In genomic region chr15:21393080-21393479, GRCm38 (mm10) we compare ENCODE assay signal across 27 mouse cellular contexts.
"Had no signal": no experiment of that assay in that cellular context is flagged by ENCODE, and none has a peak within 500 bp of the region (broad histone marks: within the 10 kb centered on the region; RNA-seq: fewer than 3 reads in every experiment).

No protein-coding gene starts in this region.

- H3K27me3 ChIP-seq: heart, embryonic 12.5 days; hindbrain, embryonic 13.5 days; intestine, embryonic 15.5 days; limb, embryonic 12.5 days; liver, embryonic 13.5 days; liver, embryonic 15.5 days had no signal

- H3K9me3 ChIP-seq: heart, embryonic 10.5 days; heart, embryonic 12.5 days; hindbrain, embryonic 10.5 days; hindbrain, embryonic 13.5 days; intestine, embryonic 15.5 days; limb, embryonic 10.5 days; limb, embryonic 12.5 days; liver, embryonic 13.5 days; liver, embryonic 15.5 days had no signal

- H3K9ac ChIP-seq: heart, embryonic 12.5 days; hindbrain, embryonic 13.5 days; intestine, embryonic 15.5 days; limb, embryonic 12.5 days; liver, embryonic 13.5 days; liver, embryonic 15.5 days had no signal

- H3K4me1 ChIP-seq: heart, embryonic 10.5 days; heart, embryonic 12.5 days; hindbrain, embryonic 13.5 days; intestine, embryonic 15.5 days; limb, embryonic 12.5 days; liver, embryonic 13.5 days; liver, embryonic 15.5 days had no signal

- H3K4me2 ChIP-seq: heart, embryonic 12.5 days; hindbrain, embryonic 13.5 days; intestine, embryonic 15.5 days; limb, embryonic 12.5 days; liver, embryonic 11.5 days; liver, embryonic 13.5 days; liver, embryonic 15.5 days had no signal

- H3K27ac ChIP-seq: gastrocnemius, adult 2 months; heart, embryonic 10.5 days; hindbrain, embryonic 10.5 days; hindbrain, embryonic 13.5 days; intestine, embryonic 15.5 days; layer of hippocampus, adult 2 months; left cerebral cortex, adult 2 months; limb, embryonic 10.5 days; limb, embryonic 12.5 days; liver, embryonic 13.5 days; liver, embryonic 15.5 days had no signal

- ATAC-seq: hindbrain, embryonic 16.5 days; inflammation-experienced regulatory T-cells, adult 6 months; intestine, embryonic 15.5 days; intestine, postnatal 0 days had no signal

- H3K36me3 ChIP-seq: heart, embryonic 10.5 days; heart, embryonic 12.5 days; hindbrain, embryonic 10.5 days; hindbrain, embryonic 13.5 days; intestine, embryonic 15.5 days; limb, embryonic 10.5 days; limb, embryonic 12.5 days; liver, embryonic 13.5 days; liver, embryonic 15.5 days had no signal

- DNase-seq: gastrocnemius, adult 2 months; gastrocnemius, postnatal 10 days; gastrocnemius, postnatal 25 days; heart, adult 18-20 months; heart, postnatal 10 days; heart, postnatal 4 days; kidney, adult 18-20 months; kidney, adult 8-10 months; kidney, postnatal 10 days; kidney, postnatal 25 days; kidney, postnatal 4 days; liver; liver, embryonic 13.5 days had no signal

- H3K4me3 ChIP-seq: gastrocnemius, adult 2 months; heart, embryonic 10.5 days; heart, embryonic 12.5 days; hindbrain, embryonic 10.5 days; hindbrain, embryonic 13.5 days; intestine, embryonic 15.5 days; layer of hippocampus, adult 2 months; left cerebral cortex, adult 2 months; limb, embryonic 10.5 days; limb, embryonic 12.5 days; liver, embryonic 13.5 days; liver, embryonic 15.5 days had no signal
